Mouse (Mus musculus) thymus, adult 2 months (tissue): ENCODE measurements around the gene Med20.

Source experiments
- CTCF ChIP-seq: fragments of 200-500 bp; IDR thresholded peaks from 2 replicates; pipeline ENCODE4 v1.5.1; 2012; ENCODE audit warnings: mild to moderate bottlenecking, control low read depth, low read length, moderate library complexity, borderline replicate concordance; ENCODE audit not compliant: control insufficient read depth, poor library complexity, insufficient read depth; ENCODE audit errors: extremely low read depth
- POLR2A ChIP-seq: fragments of 200-500 bp; IDR thresholded peaks from 2 replicates; pipeline ENCODE4 v1.6.1; 2012; ENCODE audit warnings: mild to moderate bottlenecking, low read length, control low read depth, moderate library complexity; ENCODE audit not compliant: control insufficient read depth, poor library complexity, insufficient read depth; ENCODE audit errors: extremely low read depth

DNA sequence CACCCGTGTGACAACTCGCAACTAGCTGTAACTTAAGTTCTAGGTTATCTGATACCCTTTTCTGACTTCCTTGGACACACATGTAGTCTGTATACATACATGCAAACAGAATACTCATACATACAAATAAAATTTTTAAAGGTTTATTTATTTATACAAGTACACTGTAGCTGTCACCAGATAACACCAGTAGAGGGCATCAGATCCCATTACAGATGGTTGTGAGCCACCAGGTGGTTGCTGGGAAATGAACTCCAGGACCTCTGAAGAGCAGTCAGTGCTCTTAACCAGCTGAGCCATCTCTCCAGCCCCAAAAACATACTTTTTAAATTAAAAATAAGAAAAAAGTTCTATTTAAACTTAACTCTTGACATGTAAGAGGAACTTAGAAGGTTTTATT lies 31.6 kb downstream of the Med20 start:
- no peak for TF ChIP-seq CTCF
- TF ChIP-seq POLR2A: no peak
